Mouse (Mus musculus) R1 (cell line): ENCODE measurements around the gene Fam32a.
A peak's percentile ranks its signal among the peaks of the same experiment; 100 is the strongest.

ENCODE experiments used
- DNase-seq: peaks from one replicate; pipeline ENCODE4 v3.0.0-alpha.2; 2018; ENCODE audit warnings: low read depth, low spot score

Gene Fam32a

DNA sequence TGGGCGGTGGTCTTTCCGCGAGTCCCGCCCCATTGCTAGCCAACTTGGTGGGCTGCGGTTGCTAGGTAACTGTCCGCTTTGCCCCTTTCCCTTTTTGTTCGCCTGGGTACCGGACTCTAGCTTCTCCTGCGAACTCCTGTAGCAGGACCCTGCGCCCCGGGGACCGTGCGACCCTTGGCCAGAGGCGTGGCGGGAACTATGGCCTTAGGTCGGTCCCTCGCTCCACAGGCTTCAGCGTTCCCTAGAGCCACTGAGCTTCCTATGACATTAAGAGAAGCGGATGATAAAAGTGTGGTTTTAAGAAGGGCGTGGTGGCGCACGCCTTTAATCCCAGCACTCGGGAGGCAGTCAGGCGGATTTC lies 20.9 kb downstream of the Fam32a start:
- DNase-seq, result no peak

DNA sequence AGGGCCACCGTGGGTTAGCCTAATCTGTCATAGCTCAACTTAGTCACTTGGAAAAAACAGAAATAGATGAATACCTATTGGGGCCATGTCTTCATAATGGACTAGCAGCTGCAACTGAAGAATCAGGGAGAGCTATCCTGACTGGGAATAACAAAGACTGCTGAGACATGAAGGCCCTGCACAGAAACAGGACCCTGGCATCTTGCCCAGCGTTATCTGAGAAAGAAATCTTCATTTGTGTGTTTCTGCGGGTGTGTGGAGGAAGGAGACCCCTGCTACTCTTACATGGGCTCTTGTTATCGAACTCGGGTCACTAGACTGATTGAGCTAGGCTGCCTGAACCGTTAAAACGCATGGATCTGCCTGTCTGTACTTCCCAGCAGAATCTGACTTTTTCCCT lies 21.4 kb downstream of the Fam32a start:
- no peak for DNase-seq

DNA sequence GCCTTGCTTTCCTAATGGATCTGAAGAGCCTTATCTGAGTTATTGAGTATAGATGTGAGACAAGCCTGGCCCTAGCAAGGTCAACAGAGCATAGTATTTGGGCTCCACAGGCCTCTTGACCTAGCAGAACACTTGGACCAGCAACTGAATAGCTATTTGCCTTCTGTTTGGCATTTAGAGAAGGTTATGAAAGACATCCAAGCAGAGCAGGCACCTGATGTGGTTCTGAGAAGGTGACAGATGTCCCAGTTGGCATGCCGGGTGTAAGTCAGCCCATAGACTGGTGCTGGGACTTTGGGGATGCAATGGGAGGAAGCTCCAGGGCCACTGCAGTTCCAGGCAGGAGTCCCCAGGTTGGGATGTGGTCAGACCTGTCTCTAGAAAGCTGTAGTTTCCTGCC lies 22.7 kb downstream of the Fam32a start:
- no peak for DNase-seq

DNA sequence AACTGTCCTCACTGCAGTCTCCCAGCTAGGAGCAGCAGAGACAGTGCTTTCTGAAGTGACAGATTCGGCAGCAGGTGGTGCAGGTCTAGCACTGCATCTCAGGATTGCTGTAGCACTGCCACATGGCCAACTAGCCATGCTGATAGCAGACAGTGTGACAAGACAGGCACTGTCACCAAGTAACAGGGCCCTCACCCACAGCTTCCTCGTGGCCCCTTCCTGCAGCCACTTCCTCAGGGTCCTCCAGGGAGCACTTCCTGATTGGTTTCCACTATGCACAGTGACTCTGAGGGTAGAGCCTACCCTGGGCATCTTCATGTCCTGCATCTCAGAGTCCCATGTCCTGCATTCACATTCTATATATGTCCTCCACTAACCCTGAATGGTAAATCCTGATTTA lies 25.1 kb downstream of the Fam32a start:
- DNase-seq, result no peak

DNA sequence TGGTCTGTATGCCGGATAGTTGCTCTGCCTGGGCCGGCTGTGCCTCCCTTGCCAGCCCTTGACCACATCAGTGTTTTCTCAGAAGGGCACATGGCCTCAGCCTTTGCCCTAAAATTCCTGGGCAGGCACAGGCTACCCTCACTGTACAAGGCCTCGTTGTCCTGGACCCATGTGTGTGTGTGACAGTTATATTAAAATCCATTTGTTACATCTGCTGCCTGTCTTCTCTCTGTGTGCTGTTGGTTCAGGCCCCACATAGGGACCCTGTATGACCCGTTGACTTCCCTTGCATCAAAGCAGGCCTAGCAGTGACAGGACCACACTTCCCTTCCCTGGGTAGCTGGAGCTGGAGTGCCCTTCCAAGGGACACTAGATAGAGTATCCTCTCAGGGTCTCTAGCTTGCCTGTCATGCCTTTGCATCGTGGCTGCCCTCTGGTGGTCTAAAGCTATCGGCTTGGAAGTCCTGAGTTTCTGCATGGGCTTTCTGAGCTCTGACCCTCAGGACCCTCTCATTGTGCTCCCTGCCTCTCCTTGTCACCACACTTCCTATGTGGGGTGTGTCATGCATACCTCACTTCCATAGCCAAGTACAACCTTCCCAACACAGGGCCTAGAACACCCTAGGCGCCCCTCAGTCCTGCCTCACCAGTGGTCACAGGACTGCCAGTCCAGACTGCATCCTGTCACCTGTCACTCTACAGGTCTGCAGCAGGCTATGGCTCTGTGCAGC lies 37.8 kb downstream of the Fam32a start:
- DNase-seq, result peak; percentile 67

DNA sequence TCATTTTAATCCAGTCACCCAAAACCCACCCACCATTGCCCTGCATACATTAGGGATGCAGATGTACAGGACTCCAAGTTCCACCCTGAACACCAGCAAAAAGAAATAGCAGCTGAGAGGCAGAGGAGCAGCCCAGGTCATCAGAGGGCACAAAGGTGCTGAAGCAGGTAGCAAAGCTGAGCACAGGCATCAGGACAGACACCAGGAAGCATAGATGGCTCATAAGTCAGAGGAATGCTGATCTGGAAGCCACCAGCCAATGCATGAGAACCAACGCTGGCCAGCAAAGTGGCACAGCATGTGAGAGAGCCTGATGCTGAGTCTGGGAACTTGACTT lies 38.3 kb downstream of the Fam32a start:
- no peak for DNase-seq

DNA sequence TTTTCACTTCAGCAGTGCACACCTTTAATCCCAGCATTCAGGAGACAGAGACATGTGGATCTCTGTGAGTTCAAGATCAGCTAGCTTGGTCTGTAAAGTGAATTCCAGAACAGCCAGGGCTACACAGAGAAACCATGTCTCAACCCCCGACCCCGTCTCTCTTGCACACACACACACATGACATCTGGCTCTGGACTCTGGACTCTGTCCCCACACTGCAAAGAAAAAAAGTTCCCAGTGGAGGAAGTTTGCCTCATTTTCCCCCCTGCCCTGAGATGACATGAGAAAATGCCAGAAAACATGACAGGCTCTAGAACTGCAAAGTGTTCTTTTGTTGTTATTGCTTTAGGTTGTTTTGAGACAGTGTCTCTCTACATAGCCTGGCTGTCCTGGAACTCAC lies 40.3 kb downstream of the Fam32a start:
- DNase-seq, result no peak

DNA sequence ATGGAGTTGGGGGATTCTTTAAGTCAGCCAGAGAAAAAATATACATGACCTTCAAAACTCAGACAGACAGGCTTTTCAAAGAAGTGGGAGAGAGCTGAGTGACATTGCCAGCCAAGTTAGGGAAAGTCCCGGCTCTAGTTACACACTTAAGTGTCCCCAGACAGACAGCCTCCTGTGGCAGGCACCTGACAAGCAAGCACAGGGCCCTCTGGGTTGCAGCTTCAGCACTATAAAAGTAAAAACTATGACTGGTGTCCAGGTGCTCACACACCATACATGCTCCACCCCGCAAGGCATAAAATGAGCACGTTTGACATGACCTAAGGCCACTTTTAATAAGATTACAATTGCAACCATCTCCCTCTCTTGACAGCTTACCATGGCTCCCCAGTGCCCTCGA lies 41.1 kb downstream of the Fam32a start:
- DNase-seq, result no peak

DNA sequence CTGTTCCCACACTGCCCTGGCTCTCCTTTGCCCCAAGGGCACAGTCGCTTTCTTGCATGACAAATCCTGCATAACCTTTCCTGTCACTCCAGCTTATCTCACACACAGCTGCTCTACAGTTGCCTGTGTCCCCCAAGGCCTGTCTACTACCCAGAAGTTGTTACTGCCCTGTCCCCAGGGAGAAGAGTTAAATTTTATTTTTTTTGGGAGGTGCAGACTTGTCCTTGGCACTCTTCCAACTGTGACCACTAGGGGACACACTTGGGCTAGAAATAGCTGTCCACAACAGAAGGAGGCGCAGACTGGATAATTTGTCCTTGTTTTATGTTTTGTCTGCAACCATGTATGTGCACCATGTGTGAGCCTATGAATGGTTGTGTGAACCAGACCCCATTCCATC lies 41.5 kb downstream of the Fam32a start:
- DNase-seq, result peak; percentile 70

DNA sequence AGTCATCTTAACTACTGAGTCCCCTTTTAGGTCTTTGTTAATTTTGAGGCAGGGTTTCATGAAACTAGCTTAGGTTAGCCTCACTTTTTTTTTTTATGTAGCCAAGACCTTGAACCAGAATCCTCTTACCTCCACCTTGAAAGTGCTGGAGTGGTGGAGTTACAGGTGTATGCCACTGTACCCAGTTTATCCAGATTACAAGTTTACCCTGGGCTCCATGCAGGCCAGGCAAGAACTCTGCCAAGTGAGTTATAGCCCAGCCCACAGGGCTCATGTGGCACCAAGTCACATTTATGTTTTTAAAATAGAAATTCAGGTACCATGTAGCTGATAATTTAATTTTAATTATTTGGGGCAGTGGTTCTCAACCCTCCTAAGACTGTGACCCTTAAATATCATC lies 41.9 kb downstream of the Fam32a start:
- DNase-seq, result no peak

DNA sequence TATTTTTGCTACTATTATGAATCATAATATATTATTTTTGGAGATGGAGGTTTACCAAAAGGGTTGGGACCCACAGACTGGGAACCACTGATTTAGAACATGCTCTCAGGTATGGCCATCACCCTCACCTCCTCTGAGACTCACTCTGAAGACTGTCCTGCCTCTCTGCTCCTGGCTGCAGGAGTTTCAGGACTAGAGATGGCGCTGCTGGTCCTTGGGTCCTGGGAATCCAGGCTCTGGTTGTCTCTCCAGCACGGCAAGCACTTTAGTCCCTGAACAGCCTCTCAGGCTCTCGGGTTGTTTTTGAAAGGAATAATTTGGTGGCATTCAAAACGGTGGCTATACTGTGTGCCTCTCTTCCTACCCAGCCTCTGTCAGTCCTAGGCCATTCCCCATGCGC lies 42.3 kb downstream of the Fam32a start:
- no peak for DNase-seq

DNA sequence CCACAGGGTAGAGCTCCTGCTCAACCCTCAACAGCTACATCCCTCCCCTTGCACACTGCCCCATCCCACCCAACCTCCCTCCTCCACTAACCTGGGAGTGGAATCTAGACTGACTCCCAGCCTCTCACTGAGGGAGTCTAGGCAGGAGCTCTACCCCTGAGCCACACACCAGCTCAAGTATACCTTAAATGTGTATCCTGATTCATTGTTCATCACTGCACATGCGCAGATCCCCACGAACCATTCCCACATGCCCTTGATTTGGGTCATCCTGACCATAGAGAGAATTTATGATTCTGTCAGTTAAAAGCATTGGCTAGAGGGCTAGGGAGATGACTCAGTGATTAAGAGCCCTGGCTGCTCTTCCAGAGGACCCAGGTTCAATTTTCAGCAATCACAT lies 43.2 kb downstream of the Fam32a start:
- DNase-seq, result no peak

DNA sequence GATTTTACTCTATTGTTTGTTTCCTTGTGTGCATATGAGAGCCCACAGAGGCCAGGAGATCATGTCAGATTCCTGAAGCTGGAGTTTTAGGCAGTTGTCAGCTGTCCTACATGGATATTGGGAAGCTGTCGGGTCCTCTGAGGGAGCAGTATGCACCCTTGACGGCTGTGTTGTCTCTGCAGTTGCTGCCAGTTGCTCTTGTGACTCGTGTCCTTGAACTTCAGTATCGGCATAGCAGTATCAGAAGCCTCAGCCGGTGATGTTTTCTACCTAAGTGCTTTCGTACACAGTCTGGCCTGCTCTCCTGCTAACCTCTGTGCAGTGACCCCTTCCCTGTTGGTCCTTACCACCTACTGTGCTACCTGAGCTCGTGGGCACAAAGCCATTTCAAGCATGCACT lies 43.9 kb downstream of the Fam32a start:
- DNase-seq, result no peak

DNA sequence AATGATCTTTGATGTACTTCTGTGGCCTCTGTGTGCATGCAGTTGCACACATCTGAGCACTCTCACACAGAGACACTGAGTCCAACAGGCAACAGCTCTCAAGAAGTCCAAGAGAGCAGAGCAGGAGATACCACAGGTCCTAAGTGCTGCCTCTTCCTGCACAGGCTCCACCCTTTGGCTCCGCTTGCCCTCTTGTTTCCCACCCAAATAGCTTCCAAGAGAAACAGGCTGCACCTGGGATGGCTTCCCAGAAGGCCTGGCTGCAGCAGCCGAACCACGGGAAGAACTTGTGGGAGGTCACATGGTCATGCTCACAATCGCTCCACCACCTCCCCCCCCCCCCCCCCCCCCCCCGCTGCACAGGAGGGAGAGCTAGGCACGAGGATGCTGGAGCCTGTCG lies 45.8 kb downstream of the Fam32a start:
- DNase-seq, result peak; percentile 60

DNA sequence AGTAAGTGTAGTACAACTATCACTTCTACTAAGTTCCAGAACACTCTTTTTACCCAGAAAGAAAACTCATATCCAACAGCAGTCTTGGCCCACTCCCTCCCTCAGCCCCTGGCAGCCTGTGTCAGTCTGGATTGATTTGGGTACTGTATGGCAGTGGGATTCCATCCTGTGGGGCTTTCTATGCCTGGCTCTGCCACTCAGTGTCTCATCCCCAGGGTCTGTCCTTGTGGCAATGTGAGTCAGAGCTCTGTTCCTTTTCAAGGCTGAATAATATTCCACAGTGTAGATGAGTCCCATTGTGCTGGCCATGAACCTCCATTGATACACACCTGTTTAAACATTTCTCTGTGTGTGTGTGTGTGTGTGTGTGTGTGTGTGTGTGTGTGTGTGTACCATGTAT lies 47.1 kb downstream of the Fam32a start:
- no peak for DNase-seq

DNA sequence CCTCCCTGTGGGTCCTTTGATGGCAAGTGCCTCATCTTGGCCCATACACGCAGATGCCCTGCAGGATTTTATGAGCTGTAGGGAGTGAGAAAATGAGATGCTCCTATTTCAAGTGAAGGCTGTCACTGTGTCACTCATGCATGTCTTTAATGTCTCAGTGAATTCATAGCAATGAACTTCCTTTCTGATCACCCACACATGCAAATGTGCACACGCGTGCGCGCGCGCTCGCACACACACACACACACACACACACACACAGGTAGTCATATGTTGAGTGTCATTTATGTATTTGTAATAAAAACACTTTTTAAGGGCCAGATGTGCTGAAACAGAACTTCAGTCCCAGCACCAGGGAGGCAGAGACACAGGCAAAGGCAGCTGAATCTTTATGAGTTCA lies 47.6 kb downstream of the Fam32a start:
- no peak for DNase-seq

DNA sequence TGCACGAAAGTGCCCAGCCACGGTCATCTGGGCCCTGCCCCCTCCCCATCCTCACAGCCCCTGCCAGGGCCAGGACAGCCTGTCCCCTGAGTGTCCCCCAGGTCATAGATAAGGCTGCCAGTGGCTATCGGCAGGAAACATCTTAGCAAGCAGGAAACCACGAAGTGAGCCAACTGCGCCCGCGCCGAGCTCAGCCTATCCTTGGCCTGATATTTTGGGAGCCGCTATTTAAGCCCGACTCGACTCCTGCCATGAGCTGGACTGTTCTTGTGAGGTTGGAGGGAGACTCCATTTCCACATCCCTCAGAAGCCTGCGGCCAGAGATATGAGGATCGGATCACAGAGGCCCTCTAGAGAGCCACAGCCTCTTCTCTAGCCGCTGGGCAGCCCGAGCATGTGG lies 48.8 kb downstream of the Fam32a start:
- peak; percentile 45 for DNase-seq

DNA sequence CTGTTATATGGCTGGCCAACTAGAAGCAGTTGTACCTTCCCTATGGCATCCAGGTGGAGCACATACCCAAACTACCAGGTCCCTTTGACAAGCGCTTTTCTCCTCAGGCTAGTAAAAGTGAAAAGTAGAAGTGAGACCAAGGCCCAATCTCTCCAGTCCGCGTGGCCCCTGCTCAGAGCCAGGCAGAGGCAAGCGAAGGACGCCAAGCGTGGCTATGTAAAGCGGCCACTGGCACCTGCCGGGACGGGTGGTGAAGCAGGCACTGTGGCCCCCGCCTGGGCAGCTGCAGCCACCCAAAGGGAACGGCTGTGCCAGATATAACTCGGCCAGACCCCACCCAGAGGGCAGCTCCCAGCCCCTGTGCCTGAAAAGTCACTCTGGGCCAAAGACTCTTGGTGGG lies 51.1 kb downstream of the Fam32a start:
- DNase-seq, result no peak

DNA sequence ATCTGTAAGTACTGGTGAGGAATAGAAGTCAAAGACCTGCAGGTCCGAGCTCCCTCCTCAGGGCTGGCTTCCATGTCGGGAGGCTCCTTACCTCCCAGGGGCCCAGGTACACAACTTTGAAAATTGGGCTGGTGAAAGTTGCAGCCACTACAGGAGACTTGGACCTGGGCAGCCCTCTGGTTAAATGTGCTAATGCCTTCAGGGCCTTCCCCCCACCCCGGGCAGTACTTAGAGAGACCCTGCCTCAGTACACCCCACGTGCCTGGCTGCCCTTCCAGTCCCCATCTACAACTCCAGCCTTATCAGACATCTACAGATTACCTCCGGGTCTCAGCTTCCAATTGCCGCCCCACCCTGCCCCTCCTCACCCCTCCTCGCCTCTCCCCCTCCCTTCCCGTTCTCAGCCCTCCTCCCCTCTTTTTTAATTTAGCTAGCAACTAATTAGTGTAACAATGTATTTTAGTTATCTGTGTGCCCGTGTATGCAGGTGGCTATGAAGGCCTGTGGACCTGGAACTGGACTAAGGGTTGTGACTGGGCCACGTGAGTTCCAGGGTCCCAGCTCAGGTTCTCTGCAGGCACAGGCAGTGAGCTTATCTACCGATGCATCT lies 51.6 kb downstream of the Fam32a start:
- DNase-seq, result peak; percentile 63

DNA sequence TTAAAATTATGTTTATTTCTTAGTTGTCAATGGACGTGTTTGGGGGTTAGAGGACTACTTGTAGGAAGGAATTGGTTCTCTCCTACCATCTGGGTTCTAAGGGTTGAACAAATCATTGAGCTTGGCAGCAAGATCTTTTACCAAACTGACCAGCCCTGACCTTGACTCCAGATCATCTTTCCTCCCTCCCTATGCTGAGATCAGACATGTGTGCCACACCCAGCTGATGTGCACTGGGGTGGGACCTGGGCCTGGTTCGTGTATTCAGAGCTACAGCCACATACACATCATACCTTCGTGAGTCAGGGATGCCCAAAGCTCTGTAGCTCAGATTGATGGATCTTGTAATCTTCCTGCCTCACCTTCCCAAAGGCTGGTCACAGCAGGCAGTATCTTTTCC lies 52.2 kb downstream of the Fam32a start:
- peak; percentile 82 for DNase-seq

DNA sequence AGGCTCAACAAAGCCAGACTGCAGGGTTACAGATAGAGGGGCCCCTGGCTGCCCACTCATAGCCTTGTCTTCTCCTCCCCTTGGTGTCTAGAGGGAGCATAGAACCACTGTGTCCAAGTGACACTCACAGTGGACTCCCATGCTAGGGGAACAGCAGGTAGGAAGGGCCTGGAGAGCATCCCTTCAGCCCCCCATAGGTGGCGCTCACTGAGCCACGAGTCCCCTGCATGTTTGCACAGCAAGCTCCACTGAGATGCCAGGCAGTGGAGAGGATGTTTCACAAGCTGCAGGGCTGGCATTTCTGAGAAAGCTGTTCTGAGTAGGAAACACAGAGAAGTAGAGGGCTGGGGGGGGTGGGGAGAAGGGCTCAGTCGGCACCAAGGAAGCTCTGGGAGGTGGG lies 52.8 kb downstream of the Fam32a start:
- peak; percentile 84 for DNase-seq

DNA sequence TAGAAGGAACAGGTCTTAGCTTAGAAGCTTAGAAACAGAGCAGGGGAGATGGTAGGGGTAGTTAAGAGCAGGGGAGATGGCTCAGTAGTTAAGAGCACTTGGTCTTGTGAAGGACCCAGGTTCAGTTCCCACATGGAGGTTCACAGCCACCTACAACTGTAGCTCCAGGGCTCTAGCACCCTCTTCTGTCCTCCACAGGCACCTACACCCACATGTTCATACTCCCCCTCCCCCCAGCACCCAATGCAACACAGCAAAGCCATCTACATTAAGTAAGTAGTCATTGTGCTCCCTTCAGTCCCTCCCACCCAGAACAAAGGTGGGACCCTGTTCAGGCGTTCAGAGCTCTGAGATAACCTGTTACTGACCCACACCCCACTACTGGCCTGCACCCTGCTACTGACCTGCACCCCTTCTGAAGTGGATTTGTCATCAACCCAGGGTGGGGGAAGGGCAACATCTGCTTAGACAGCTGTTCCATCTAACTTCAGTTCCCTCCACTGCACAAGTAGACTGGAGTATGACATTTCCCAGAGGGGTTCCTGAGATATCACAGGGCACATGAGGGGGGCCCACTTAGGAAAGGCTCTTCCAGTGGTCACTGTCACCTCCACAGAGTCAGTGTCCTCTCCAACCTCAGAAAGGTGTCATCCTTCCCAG lies 53.7 kb downstream of the Fam32a start:
- DNase-seq, result no peak

DNA sequence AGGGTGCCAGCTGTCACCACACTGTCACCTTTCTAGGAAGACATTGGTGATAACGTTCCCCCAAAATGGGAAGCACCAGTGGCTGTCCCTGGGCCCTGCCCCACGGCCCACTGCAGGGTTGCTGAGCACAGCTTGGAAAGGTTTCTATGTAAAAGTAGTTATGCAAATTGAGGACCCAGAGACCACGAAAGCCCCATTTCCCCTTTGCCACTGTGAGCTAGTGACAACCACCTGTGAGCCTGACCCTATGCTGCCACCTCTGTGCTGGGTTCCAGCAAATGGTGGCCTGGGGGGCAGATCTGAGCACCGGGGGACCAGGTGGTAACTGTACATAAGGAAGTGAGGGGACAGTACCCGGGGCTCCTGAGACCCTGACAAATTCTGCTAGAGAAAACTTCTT lies 54.3 kb downstream of the Fam32a start:
- DNase-seq, result no peak
